Mouse (Mus musculus) C2C12 (cell line): ENCODE data around the gene Gpr88.

Source experiments
- CTCF ChIP-seq: IDR thresholded peaks from one replicate; pipeline ENCODE4 v1.5.1; 2011; ENCODE audit not compliant: control insufficient read depth, insufficient read depth, insufficient read length
- FOSL1 ChIP-seq: IDR thresholded peaks from one replicate; pipeline ENCODE4 v1.8.0; 2011; ENCODE audit warnings: mild to moderate bottlenecking, low read length; ENCODE audit not compliant: poor library complexity, insufficient read depth, severe bottlenecking
- MAX ChIP-seq: IDR thresholded peaks from one replicate; pipeline ENCODE4 v1.6.1; 2011; ENCODE audit warnings: mild to moderate bottlenecking, control low read depth
- MYOG ChIP-seq: IDR thresholded peaks from one replicate; pipeline ENCODE4 v1.6.1; 2011; ENCODE audit not compliant: control insufficient read depth, insufficient read length; ENCODE audit errors: extremely low read depth
- USF1 ChIP-seq: IDR thresholded peaks from one replicate; pipeline ENCODE4 v1.6.1; 2011; ENCODE audit warnings: low read depth, mild to moderate bottlenecking, control low read depth, moderate library complexity

DNA sequence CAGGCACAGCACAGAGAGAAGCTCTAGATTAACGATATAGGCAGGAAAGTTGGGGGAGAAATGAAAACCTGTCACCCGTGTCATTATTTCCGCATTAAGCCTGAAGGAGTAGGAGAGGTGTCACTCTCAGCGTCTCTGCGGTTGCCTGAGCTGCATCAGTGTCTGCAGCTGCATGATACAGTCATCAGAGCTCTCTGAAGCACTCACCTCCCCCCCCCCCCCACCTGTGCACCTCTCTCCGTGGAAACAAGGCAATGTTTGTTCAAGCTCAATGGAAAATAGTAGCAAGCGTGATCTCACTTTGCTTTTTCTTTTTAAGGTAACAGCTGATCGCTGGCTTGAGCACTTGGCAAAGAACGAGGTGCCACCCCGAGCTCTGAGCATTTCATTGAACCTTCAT lies 53.2 kb downstream of the Gpr88 start:
- TF ChIP-seq USF1 (no peak), CTCF (no peak), MYOG (no peak), MAX (no peak), FOSL1 (no peak)
